Mouse (Mus musculus): Measurements from ENCODE around the gene Ankrd33.

Ankrd33 gene

DNA sequence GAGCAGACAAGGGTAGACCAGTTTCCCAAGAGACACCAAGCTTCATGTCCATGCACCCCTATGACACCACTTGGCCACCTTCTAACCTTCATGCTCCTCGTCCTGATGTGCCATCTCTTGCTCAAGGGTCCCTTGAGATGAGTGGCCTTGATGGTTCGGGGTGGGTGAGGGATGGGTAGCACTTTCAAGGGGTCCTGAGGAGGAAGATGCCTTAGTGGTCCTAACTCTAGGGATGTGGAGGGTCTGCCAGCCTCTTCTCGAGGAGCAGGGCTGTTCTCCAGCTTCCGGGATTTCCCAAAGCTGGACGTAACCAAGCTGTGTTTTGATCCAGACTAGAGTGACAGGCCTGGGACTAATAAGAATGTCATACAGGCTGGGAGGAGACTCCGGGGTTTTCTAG is 10.0 kb downstream of the Ankrd33 start:
- DNase-seq, result no peak

DNA sequence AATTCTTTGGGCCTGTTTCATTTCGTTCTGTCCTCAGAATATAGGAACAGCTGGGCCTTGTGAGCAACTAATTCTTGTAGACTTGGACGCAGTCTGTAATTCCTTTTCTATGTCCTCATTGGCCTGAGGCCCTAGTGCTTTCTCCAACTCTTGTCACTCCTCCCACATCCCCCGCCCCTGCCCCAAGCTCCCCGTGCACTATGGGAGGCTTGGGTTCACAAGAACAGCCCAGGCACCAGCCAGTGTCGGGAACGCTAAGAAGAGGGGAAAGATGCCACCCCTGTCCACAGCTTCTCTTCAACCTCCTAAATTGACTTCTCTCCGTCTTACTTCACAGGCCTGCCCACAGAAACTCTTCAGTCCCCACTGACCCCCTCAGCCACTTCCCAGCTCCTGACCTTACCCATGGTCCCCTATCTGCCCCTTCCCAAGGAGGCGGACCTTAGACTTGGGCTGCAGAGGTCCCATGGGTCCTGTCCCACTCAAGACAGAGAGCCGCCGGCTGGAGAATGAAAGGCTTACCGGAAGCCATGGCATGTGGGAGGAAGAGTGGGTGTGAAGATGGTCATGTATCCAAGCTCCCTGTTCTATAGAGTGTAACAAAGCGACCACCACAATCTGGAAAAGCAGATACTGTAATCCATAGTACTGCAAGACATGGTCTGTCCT is 11.5 kb downstream of the Ankrd33 start:
- no peak for DNase-seq

DNA sequence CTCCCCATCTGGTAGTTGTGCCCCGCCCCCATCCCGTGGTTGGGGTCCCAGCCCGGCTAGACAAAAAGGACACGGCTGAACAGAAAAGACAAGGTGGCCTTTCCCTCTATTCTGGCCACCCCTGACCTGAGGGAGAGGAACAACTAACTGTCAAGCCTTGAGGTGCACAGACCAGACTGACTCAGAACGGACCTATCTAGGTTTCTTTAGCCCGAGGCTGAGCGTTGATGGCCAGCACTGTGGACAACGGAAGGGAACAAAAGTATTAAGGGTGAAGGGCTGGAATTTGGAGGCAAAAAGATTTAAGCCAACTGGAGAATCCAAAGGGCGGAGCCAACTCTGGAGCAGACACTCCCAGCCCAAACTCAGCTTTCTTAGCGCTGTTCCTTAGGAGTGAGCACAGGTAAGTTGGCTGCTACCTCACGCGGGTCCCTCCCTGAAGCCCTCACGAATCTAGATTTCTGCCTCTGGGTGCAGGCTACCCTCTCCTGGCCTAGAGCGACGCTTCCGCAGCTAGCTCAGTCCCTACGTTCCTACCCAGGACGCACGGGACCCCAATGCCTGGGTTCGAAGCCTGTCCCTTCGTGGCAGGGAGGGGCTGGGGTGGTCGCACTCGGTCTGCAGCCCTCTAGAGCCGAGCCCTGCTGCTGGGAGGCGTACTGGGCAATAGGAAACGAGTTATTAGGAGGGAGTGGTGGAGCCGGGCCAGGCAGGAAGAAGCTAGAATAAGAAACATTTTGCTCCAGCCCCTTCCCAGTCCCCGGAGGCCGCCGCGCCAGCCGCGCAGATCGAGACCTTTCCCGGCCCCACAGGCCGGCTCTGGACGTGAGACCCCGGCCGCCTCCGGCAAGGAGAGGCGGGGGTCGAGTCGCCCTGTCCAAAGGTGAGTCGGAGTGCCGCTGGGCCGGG is 12.9 kb downstream of the Ankrd33 start, which contains the start of gene Acvrl1:
Gene Acvrl1, plus strand, starts transcription at position 342 of the 909 bp plus-strand sequence.
- no peak for DNase-seq

DNA sequence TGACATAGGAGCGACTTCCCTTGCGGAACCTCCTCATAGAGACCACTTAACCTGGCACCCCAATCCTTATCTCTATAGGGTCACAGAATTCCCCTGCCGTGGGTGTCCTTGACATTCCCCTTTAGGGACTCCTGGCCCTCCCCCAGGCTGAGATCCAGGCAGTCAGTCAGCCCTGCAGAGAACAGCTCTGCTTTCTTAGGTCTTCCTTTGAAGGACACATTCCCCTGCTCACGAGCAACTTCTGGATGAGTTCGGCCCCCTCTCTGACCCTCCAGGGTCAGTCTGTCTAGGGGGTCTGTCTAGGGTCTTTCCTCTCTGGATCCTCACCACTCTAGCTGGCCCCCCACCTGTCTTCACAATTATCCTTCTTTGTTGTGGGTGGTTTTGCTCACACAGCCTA is 13.9 kb downstream of the Ankrd33 start:
- no peak for DNase-seq

DNA sequence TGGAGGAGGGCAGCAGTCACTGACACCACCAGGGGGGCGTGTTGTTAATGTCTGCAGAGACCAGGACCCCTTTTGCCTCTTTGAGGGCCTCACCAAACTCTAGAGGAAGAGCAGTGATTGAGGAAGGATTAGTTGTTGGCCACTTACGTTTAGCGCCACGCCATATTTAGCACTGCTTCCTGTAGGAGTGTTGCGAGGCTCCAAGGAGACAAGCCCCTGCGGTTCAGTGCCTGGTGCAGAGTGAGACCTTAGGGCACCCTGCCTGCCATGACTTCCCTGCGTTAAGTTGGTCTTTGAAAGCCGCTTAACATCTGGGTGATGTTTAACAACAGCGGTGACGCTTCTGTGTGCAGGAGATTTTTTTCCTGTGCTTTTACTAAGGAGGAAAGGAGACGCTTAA is 15.9 kb downstream of the Ankrd33 start:
- DNase-seq, result no peak

DNA sequence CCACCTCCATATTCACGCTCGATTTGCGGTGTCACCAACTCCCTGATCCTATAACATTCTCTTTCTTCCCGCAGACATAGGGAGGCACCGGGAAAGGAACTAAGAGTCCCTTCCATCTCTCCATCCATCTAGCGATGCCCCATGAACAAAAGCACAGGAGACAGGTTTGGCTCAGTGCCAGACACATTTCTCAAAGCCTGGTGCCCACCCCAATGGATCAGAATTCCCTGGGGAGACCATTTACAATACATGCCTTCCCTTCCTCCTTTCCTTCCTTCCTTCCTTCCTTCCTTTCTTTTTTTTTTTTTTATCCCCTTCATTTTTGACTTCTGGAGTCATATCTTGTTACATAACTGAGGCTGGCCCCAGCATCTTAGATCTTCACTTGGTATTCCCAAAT is 16.5 kb downstream of the Ankrd33 start:
- no peak for DNase-seq

DNA sequence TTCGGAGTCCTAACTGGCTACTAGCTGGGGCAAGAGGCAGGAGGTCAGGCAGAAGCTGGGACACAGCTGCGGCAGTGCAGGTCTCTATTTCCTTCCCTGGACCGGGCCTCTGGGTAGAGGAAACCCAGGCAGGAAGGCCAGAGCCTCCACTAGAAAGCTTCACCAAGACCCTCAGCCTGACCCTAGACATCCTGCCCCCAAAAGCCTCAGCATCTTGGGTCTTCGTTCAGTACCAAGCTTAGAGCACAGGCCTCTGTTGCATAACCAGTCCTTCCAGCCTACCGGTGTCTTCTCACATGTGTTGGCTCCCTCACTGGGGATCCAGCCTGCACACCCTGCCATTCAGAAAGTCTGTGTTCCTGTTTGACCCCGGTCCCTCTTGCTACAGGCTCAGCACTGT is 17.2 kb downstream of the Ankrd33 start:
- no peak for DNase-seq

DNA sequence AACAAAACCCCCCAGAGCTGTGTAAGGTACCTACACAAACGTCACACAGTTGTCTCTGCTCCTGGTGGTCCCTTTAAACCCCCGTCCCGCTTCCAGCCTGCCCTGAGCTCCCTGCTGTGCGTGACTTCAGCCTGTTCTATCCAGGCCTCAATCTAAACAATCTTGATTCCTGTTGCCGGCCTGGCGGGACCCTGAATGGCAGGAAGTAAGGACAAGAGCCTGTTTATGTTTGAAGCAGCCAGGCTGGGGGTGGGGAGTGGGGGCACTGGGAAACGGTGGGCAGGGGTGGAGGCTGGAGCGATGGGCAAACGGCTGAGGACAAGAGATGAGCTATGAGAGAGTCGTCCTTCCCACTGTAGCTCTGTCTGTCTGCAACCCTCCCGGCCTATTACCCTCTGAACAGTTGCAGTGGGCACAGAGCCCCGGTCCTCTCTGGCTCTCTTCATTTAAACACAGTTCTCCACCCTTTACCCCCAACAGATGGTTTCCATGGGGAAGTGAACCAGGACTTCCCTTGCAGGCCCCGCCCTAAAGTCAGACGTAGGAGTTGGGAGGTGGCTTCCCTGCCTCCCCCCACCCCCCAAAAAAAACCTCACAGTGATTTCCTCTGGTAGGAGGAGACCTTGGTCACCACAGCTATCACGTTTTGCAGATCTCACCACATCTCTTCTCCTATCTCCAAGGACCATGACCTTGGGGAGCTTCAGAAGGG is 18.6 kb downstream of the Ankrd33 start:
- no peak for DNase-seq

DNA sequence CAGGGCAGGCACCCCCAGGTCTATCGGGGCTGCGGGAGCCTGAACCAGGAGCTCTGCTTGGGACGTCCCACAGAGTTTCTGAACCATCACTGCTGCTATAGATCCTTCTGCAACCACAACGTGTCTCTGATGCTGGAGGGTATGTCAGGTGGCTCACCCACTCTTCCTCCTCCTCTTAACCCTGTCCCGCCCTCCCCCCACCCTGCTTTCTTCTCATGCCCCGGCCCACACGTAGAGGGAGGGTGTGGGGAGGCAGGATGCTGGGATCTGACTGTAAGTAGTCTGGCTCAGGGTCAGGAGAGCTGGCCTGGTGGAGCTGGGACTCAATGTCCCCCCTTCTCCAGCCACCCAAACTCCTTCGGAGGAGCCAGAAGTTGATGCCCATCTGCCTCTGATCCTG is 19.9 kb downstream of the Ankrd33 start:
- DNase-seq, result no peak

DNA sequence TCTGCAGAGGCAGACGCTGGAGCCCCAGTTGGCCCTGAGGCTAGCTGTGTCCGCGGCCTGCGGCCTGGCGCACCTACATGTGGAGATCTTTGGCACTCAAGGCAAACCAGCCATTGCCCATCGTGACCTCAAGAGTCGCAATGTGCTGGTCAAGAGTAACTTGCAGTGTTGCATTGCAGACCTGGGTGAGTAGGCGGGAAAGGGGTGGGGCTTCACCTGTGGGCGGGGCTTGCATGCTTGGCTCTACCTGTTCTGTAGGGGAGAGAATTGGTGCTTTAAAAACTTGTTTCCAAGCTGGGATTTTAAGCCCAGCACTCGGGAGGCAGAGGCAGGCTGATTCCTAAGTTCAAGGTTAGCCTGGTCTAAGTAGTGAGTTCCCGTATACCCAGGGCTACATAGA is 21.9 kb downstream of the Ankrd33 start:
- no peak for DNase-seq

DNA sequence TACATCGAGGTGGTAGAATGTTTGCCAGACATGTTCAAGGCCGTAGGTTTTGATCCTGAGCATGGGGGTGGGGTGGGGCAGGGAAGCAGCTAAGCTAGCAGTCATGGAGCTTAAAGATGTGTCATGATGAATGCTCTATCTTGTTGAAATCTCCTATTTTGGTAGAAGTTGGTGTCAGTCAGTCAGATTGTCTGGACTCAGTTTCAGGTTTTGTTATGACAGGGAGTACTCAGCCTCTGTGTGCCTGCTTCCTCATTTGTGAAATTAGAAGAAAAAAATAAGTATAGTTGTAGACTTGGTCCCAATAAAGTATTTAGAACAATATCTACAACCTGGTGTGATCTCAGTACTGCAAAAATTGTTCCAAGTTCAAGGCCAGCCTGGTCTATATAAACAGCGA is 23.1 kb downstream of the Ankrd33 start:
- no peak for DNase-seq

DNA sequence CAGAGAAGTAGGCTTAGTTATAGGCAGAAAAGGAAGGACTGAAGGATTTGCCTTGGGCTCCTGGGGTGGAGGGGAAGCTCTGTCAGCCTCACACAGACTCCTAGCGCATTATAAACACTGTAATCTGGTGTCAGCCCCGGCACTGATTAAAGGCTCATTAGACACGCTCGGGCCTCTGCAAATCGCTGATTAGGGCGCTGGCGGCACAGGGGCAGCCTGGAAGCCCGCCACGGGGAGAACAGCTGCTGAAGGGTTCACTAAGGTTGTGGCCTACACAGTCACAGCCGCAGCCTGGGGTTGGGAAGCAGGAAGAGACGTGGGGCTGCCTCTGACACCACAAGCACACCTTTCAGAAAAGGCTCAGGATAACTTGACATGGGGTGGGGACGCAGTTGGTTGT is 24.3 kb downstream of the Ankrd33 start:
- DNase-seq, result no peak

DNA sequence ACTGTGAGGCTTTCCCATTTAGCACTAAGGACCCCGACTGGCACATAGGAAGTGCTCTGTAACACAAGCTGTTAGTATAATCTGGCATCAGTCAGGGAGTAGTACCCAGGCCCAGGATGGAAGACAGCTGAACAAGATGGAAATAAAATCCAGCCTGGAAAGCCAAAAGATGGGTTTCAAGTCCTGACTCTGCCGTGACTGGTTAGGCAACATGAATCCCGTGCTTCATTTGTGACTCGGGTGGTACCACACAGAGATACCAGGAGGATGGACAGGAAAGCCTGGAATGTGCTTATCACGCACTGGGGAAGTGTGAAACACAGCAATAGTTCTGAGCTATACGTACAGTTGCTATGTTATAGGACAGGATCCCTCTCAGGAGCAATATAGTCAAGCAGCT is 25.0 kb downstream of the Ankrd33 start:
- DNase-seq, result no peak

DNA sequence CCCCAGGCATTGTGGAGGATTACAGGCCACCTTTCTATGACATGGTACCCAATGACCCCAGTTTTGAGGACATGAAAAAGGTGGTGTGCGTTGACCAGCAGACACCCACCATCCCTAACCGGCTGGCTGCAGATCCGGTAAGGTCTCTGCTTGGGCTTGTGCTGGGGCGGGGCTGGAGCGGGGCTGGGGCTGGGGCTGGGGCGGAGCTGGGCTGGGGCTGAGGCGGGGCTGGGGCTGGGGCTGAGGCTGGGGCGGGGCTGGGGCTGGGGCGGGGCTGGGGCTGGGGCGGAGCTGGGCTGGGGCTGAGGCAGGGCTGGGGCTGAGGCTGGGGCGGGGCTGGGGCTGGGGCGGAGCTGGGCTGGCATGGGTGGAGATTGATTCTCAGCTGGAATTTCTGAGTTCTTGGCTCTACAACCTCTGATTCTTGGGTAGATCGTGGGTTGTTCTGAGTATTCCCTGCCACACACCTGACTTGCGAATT is 25.5 kb downstream of the Ankrd33 start:
- DNase-seq, result peak in 1 of 2 experiments; percentile 30

DNA sequence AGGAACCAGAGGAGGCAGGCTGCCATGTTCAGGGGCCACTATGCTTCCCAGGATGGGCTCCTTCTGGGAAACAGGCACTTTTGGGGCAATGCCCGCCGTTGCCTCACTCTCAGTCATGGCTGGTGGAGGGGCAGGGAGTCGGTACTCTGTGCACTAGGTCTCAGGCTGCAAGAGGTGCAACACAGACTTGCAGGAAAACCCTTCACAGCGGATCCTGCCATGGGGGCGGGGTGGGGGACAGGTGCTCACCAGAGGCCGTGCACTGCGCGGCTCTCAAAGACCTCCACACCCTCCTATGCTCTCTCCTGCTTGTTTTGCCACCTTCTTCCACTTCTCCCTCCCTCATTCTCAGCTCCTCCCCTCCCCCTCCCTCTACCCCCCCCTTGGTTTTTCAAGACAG is 27.1 kb downstream of the Ankrd33 start:
- no peak for DNase-seq

DNA sequence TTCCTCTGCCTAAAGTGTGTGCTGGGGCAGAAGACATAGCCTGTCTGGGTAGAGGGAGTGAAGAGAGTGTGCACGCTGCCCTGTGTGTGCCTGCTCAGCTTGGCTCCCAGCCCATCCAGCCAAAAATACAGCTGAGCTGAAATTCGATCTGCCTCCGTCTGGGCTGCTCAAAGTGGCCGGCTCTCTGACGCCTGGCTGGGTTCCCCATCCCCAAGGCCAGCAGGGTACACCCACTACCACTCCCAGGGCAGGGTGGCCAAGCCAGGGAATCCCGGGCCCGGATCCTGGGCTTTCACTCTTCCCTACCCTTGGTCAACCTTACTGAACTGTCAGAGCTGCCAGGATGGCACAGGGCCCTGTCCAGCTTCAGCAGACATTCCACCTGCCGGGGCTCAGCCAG is 27.9 kb downstream of the Ankrd33 start:
- peak in 1 of 2 experiments; percentile 33 for DNase-seq

DNA sequence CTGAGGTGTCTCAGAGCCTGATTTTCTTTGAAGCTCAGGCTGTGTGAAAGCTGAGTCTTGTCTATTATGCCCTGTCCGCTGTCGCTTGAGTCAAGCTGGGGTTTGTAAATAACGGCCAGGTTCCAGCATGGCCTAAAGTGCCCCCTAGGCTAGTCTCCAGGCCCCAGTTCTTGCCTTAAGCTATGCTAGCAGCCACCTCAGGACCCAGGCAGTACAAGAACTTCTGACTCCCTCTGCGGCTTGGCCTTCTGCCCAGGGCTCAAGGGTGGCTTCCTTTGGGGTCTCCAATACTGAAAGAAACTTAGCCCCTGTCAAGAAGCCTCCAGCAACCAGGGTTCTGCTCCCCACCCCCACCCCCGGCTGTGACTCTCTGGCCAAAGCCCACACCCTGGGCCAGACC is 28.6 kb downstream of the Ankrd33 start:
- DNase-seq, result no peak

DNA sequence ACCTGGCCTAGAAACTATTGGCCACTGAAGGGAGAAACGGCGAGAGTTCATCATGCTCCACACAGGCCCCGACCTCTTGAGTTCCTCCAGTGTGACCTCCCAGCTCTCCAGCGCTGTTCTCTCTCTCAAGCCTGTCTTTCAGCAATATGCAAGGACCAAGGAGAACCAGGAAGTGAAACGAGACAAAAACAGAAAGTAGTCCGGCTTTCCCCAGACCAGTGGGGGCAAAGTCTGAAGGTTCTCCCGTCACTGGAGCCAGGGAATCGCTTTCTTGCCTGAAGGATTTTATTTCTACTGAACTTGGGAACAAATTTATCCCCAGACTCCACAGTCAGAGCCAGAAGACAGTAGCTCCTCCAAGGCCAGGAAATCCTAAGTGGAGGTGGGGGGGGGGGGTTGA is 29.2 kb downstream of the Ankrd33 start:
- no peak for DNase-seq

DNA sequence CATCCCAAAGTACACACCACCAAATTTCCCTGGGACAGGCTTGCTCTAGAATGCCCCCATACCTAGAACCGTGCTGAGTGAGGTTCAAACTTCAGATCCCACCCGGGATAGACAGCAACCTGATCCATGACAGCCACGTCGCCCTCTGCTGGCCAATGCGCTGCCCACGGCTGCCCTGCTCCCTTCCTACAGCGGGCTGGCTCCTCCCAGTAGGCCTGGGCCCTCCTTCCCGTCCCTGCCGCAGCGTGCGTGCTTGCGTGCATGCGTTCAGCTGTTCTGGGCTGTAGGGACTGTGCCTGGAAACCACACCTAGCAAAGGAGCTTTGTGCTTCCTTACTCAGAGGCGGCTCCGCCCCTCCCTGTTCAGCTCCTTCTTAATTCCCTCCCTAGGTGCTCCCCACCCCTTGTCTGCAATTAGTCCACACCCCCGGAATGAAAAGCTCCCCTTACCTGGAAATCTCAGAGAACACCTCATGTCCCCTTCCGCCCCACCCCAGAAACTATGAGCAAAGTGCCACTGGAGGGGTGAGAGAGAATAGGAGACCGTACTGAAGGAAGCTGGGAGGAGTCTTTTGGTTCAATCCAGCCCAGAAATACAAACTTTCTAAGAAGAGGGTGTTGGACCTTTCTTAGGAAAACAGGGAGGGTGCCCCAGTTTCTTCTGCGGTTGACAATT is 30.0 kb downstream of the Ankrd33 start:
- peak; percentile 93 to 96 for DNase-seq

DNA sequence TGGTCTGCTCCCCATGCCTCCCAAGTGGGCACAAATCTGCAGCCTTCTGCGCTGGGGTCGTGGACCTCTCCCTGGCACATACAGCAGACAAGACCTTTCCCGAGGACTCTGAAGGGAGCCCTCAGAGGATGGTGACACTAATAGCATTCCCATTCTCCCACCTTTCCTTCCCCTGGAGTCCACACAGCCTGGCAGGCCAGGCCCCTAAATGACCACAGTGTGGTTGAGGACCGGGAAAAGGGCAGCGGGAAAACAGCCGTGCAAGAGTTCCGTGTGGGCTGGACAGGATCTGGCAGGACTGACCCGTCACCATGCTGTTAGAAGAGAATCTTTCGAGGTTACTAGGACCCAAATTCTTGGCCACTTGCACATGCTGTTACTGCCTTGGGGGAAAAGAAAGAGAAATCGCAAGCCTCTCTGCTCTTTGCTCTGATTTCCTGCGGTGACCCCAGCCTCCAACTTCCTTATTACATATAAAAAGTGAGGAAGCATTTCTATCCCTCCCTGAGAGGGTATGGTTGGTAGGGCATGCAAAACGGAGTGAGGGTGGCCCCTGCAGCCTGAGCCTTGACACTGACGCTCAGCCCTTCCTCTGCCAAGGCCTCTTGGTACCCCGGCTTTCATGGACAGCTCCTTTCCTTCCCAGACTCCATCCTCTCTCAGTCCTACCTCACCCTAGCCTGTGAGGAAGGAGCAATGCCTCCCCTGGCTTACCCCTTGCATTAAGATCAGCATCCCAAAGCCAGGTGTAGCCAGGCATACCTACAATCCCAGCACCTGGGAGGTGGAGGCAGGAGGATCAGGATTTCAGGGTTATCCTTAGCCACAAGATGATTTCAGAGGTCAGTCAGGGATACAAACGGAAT is 30.8 kb downstream of the Ankrd33 start:
- no peak for DNase-seq

DNA sequence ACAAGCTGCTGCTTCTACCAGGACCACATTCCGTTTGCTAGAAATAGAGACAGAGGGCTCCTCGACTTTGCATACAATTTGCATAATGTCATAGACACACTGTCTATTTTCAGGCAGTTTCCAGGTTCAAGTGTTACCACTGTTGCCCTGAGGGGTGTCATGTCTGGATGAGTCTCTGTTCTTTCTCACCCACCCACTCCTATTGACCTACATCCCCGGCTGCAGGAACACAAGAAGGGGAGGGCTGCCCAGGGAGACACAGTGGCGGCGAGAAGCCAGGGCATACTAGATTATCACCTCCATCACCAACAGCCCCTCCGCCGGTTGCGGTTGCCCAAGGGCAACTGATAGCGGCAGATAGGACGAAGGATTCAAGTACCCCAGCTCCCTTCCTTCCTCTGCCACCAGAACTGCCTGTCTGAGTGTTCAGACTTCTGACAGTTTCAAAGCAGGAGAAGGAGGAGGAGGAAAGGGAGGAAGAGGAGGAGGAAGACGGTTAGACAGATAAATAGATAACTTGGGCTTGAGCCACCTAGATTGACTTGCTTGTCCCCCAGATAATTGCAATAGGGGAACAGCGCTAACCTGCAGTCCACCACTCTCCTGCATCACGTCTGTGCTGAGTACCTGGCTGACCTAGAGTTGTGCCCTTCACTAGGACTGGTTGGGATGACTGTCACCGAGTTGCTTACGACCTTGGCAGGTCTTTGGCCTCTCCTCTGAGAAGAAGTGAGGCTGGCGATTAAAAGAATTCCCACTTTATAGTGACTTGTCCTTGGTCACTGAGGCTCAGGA is 31.8 kb downstream of the Ankrd33 start:
- DNase-seq, result no peak
